Mouse (Mus musculus): ENCODE results near the gene Hfe2. TPM values are rescaled to one million over a fixed set of nuclear protein-coding genes. Genes with fewer than 3 reads are reported as not detected.

The Hfe2 gene
- total RNA-seq, 2 experiments from 2014 or later: not detected

GRCm38 (mm10) chr3:96526013-96526762 lies 1.2 kb downstream of the Hfe2 start:
- ATAC-seq (replicated peaks; ENCODE audit: poor library complexity): no peak

- ATAC-seq (replicated peaks; ENCODE audit: poor library complexity): no peak
Measured at GRCm38 (mm10) chr3:96526864-96527542, 2.0 kb downstream of the Hfe2 start.

- ATAC-seq (replicated peaks; ENCODE audit: poor library complexity): no peak
Measured at GRCm38 (mm10) chr3:96528506-96528905, 3.5 kb downstream of the Hfe2 start.

- ATAC-seq (replicated peaks; ENCODE audit: poor library complexity): no peak
Measured at GRCm38 (mm10) chr3:96532050-96532449, 7.1 kb downstream of the Hfe2 start.

GRCm38 (mm10) chr3:96534300-96534699 lies 9.3 kb downstream of the Hfe2 start:
- ATAC-seq (replicated peaks; ENCODE audit: poor library complexity): no peak

- no peak for ATAC-seq (replicated peaks; ENCODE audit: poor library complexity)
Measured at GRCm38 (mm10) chr3:96539316-96539715, 14.3 kb downstream of the Hfe2 start.

- ATAC-seq (replicated peaks; ENCODE audit: poor library complexity): no peak
Measured at GRCm38 (mm10) chr3:96540740-96541139, 15.8 kb downstream of the Hfe2 start.

- peak; percentile 44; the same call in 1 of the 2 replicates for ATAC-seq (replicated peaks; ENCODE audit: poor library complexity)
Measured at GRCm38 (mm10) chr3:96541328-96542078, 16.5 kb downstream of the Hfe2 start.

- no peak for ATAC-seq (replicated peaks; ENCODE audit: poor library complexity)
Measured at GRCm38 (mm10) chr3:96542554-96542953, 17.6 kb downstream of the Hfe2 start.

GRCm38 (mm10) chr3:96543345-96543744 lies 18.4 kb downstream of the Hfe2 start:
- no peak for ATAC-seq (replicated peaks; ENCODE audit: poor library complexity)

GRCm38 (mm10) chr3:96545565-96545964 lies 20.6 kb downstream of the Hfe2 start:
- no peak for ATAC-seq (replicated peaks; ENCODE audit: poor library complexity)

- ATAC-seq (replicated peaks; ENCODE audit: poor library complexity): no peak
Measured at GRCm38 (mm10) chr3:96546880-96547279, 21.9 kb downstream of the Hfe2 start.

- ATAC-seq (replicated peaks; ENCODE audit: poor library complexity): peak; percentile 93
Measured at GRCm38 (mm10) chr3:96547389-96547960, 22.5 kb downstream of the Hfe2 start.

- ATAC-seq (replicated peaks; ENCODE audit: poor library complexity): no peak
Measured at GRCm38 (mm10) chr3:96548824-96549223, 23.9 kb downstream of the Hfe2 start.

GRCm38 (mm10) chr3:96549346-96549745 lies 24.4 kb downstream of the Hfe2 start:
- no peak for ATAC-seq (replicated peaks; ENCODE audit: poor library complexity)

GRCm38 (mm10) chr3:96551203-96551602 lies 26.2 kb downstream of the Hfe2 start:
- peak; percentile 75 for ATAC-seq (replicated peaks; ENCODE audit: poor library complexity)

- no peak for ATAC-seq (replicated peaks; ENCODE audit: poor library complexity)
Measured at GRCm38 (mm10) chr3:96551890-96552289, 26.9 kb downstream of the Hfe2 start.

GRCm38 (mm10) chr3:96553601-96554000 lies 28.6 kb downstream of the Hfe2 start:
- no peak for ATAC-seq (replicated peaks; ENCODE audit: poor library complexity)

- no peak for ATAC-seq (replicated peaks; ENCODE audit: poor library complexity)
Measured at GRCm38 (mm10) chr3:96554251-96554650, 29.3 kb downstream of the Hfe2 start.

- no peak for ATAC-seq (replicated peaks; ENCODE audit: poor library complexity)
Measured at GRCm38 (mm10) chr3:96555041-96555596, 30.1 kb downstream of the Hfe2 start.
